Mouse (Mus musculus) MEL (cell line): ENCODE measurements at regions not wholly inside any gene's neighbourhood (a gene's known extent, or its start where the extent isn't known, plus 50 kb on each side); places are given as distances from the start of the nearest gene placed in this dataset.

Experiments
- DNase-seq: peaks from one replicate; pipeline ENCODE4 v3.0.0; 2011; ENCODE audit warnings: low read depth, low spot score
- H3K27ac ChIP-seq: 2 replicates; pipeline ENCODE4 v1.5.1; 2012; ENCODE audit warnings: low read depth, mild to moderate bottlenecking, control low read depth, low read length, moderate library complexity; ENCODE audit not compliant: control insufficient read depth
- H3K27me3 ChIP-seq, 2 experiments: fragments of 150-350 bp in 1 of 2; sonication (generic) in 1 of 2; 2 replicates each; pipeline ENCODE4 v1.6.1; 2012; ENCODE audit warnings: low read length in 2 of 2, mild to moderate bottlenecking in 2 of 2, improper control_type of control experiment in 1 of 2, moderate library complexity in 1 of 2; ENCODE audit not compliant: insufficient read depth in 2 of 2, control insufficient read depth in 1 of 2
- H3K36me3 ChIP-seq, 2 experiments: 2 replicates each; pipeline ENCODE4 v1.6.1; 2012 to 2014; ENCODE audit warnings: low read length in 2 of 2, improper control_type of control experiment in 1 of 2, inconsistent platforms in 1 of 2, mild to moderate bottlenecking in 1 of 2; ENCODE audit not compliant: insufficient read depth in 2 of 2, control insufficient read depth in 1 of 2
- H3K4me1 ChIP-seq, 2 experiments: fragments of 150-350 bp in 1 of 2; sonication (generic) in 1 of 2; 2 replicates each; pipeline ENCODE4 v1.6.1; 2012; ENCODE audit warnings: low read length in 2 of 2, improper control_type of control experiment in 1 of 2, mild to moderate bottlenecking in 1 of 2; ENCODE audit not compliant: insufficient read depth in 2 of 2, control insufficient read depth in 1 of 2
- H3K4me3 ChIP-seq, 2 experiments: fragments of 150-350 bp in 1 of 2; sonication (generic) in 1 of 2; 2 replicates each; pipeline ENCODE4 v1.5.1; 2012; ENCODE audit warnings: low read depth in 2 of 2, low read length in 2 of 2, mild to moderate bottlenecking in 2 of 2, moderate library complexity in 2 of 2, control low read depth in 1 of 2, improper control_type of control experiment in 1 of 2; ENCODE audit not compliant: control insufficient read depth in 1 of 2, insufficient read depth in 1 of 2
- H3K79me2 ChIP-seq: 2 replicates; pipeline ENCODE4 v1.6.1; 2012; ENCODE audit warnings: mild to moderate bottlenecking, low read length, moderate library complexity; ENCODE audit not compliant: control insufficient read depth, poor library complexity, insufficient read depth
- H3K9ac ChIP-seq: 2 replicates; pipeline ENCODE4 v1.6.1; 2012; ENCODE audit warnings: low read depth, mild to moderate bottlenecking, control low read depth, low read length, moderate library complexity; ENCODE audit not compliant: control insufficient read depth, poor library complexity, severe bottlenecking
- H3K9me3 ChIP-seq: fragments of 150-350 bp; sonication (generic); replicated peaks from 2 replicates; pipeline ENCODE4 v1.6.1; 2012; ENCODE audit warnings: mild to moderate bottlenecking, low read length, improper control_type of control experiment, moderate library complexity; ENCODE audit not compliant: insufficient read depth
- ELF1 ChIP-seq: IDR thresholded peaks from 2 replicates; pipeline ENCODE4 v1.6.1; 2014; ENCODE audit warnings: low read depth, mild to moderate bottlenecking, inconsistent platforms, low read length, improper control_type of control experiment, moderate library complexity
- GABPA ChIP-seq: IDR thresholded peaks from 2 replicates; pipeline ENCODE4 v1.6.1; 2012; ENCODE audit warnings: low read depth, mild to moderate bottlenecking, inconsistent platforms, low read length, improper control_type of control experiment, moderate library complexity
- HCFC1 ChIP-seq: IDR thresholded peaks from 2 replicates; pipeline ENCODE4 v1.6.1; 2012; ENCODE audit warnings: low read depth, mild to moderate bottlenecking, inconsistent platforms, low read length, improper control_type of control experiment, moderate library complexity
- JUND ChIP-seq: IDR thresholded peaks from 2 replicates; pipeline ENCODE4 v1.6.1; 2011; ENCODE audit warnings: low read depth, mild to moderate bottlenecking, improper control_type of control experiment, low read length
- MAX ChIP-seq: IDR thresholded peaks from 2 replicates; pipeline ENCODE4 v1.6.1; 2011; ENCODE audit warnings: low read length, improper control_type of control experiment
- MAZ ChIP-seq: IDR thresholded peaks from 2 replicates; pipeline ENCODE4 v1.6.1; 2012; ENCODE audit warnings: low read depth, mild to moderate bottlenecking, inconsistent platforms, low read length, improper control_type of control experiment
- MXI1 ChIP-seq: IDR thresholded peaks from 2 replicates; pipeline ENCODE4 v1.6.1; 2011; ENCODE audit warnings: mild to moderate bottlenecking, low read depth, low read length, improper control_type of control experiment
- NRF1 ChIP-seq: IDR thresholded peaks from 2 replicates; pipeline ENCODE4 v1.6.1; 2014; ENCODE audit warnings: low read depth, mild to moderate bottlenecking, inconsistent platforms, low read length, improper control_type of control experiment, moderate library complexity; ENCODE audit not compliant: poor library complexity, insufficient read depth, severe bottlenecking
- POLR2AphosphoS2 ChIP-seq: IDR thresholded peaks from 2 replicates; pipeline ENCODE4 v1.6.1; 2011; ENCODE audit warnings: low read length, improper control_type of control experiment
- SIN3A ChIP-seq: IDR thresholded peaks from 2 replicates; pipeline ENCODE4 v1.6.1; 2012; ENCODE audit warnings: low read length, improper control_type of control experiment, inconsistent platforms
- SMC3 ChIP-seq: IDR thresholded peaks from 2 replicates; pipeline ENCODE4 v1.6.1; 2011; ENCODE audit warnings: low read depth, low read length, improper control_type of control experiment
- TBP ChIP-seq: IDR thresholded peaks from 2 replicates; pipeline ENCODE4 v1.8.0; 2011; ENCODE audit warnings: low read depth, low read length, improper control_type of control experiment
- TCF12 ChIP-seq: IDR thresholded peaks from 2 replicates; pipeline ENCODE4 v1.6.1; 2014; ENCODE audit warnings: low read depth, mild to moderate bottlenecking, inconsistent platforms, low read length, improper control_type of control experiment, moderate library complexity
- USF2 ChIP-seq, 2 experiments: IDR thresholded peaks; 2 replicates each; pipeline ENCODE4 v1.6.1; 2011 to 2012; ENCODE audit warnings: improper control_type of control experiment in 2 of 2, low read length in 2 of 2, borderline replicate concordance in 1 of 2, inconsistent platforms in 1 of 2, low read depth in 1 of 2, mild to moderate bottlenecking in 1 of 2; ENCODE audit not compliant: insufficient read depth in 1 of 2
- ZC3H11A ChIP-seq: IDR thresholded peaks from 2 replicates; pipeline ENCODE4 v1.6.1; 2012; ENCODE audit warnings: low read depth, mild to moderate bottlenecking, inconsistent platforms, low read length, improper control_type of control experiment
- ZKSCAN1 ChIP-seq: IDR thresholded peaks from 2 replicates; pipeline ENCODE4 v1.6.1; 2012; ENCODE audit warnings: low read depth, mild to moderate bottlenecking, inconsistent platforms, low read length, improper control_type of control experiment, moderate library complexity
- ZMIZ1 ChIP-seq: IDR thresholded peaks from 2 replicates; pipeline ENCODE4 v1.6.1; 2012; ENCODE audit warnings: low read depth, mild to moderate bottlenecking, inconsistent platforms, low read length, improper control_type of control experiment, moderate library complexity

GRCm38 (mm10) chr8:26564254-26564653 is 412.9 kb upstream of the Zfp703 start:
- no peaks in the 10 kb centered on the region for H3K4me1 ChIP-seq
- no peak overlapping the region for H3K27ac ChIP-seq
- H3K9me3 ChIP-seq, result no peaks in the 10 kb centered on the region
- no peaks in the 10 kb centered on the region for H3K79me2 ChIP-seq
- H3K4me3 ChIP-seq, result no peak overlapping the region
- no peaks in the 10 kb centered on the region for H3K27me3 ChIP-seq
- TF ChIP-seq TBP (no peak), USF2 (IDR thresholded peaks at IDR 0.05; ENCODE audit: borderline replicate concordance in 1 of 2, insufficient read depth in 1 of 2, low read depth in 1 of 2, low read length in 2 of 2) (no peak), GABPA (no peak), NRF1 (no peak), POLR2AphosphoS2 (no peak), JUND (no peak), SMC3 (no peak), MAX (no peak), TCF12 (no peak), SIN3A (no peak), ZC3H11A (no peak), ZKSCAN1 (no peak), MXI1 (no peak), ELF1 (no peak)
- H3K36me3 ChIP-seq, result no peaks in the 10 kb centered on the region
- DNase-seq, result no peak
- no peak overlapping the region for H3K9ac ChIP-seq

DNA sequence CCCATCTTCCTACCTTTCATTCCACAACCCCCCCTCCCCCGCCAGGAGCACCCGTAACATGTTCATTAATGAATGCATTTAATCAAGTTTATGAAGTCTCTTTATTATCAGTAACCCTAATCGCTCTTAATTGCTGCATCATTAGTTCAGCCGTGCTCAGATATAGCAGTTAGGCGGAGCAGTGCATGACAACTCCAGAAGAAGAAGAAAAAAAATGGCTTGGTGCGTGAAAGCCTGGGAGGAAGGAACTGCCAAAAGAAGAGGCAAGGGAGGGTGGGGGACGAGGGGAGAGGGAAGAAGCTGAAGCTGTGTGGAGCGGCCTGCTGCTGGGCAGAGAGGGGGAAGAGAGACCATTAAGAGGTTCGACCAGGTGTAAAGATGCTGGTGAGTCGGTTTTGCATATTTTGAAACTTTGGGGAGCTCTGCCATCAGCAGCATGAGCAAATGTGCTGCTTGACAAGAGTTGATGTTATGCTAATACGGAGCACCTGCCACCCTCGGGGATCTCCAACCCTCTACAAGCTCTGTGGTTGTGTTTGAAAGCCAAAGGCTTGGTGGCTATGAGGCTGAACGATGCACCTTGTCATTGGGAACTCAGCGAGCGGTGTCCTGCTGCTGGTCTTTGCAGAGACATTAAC is 408.6 kb upstream of the Zfp703 start:
- Histone ChIP-seq H3K36me3 (no peaks in the 10 kb centered on the region), H3K4me3 (no peak overlapping the region), H3K9ac (no peak overlapping the region), H3K27me3 (no peaks in the 10 kb centered on the region; a peak in 1 of 4 replicates), H3K9me3 (no peaks in the 10 kb centered on the region), H3K4me1 (no peaks in the 10 kb centered on the region), H3K27ac (no peak overlapping the region), H3K79me2 (no peaks in the 10 kb centered on the region)
- no peak for DNase-seq
- no peak for TF ChIP-seq HCFC1
- no peak for TF ChIP-seq MAZ
- no peak for TF ChIP-seq ZKSCAN1
- no peak for TF ChIP-seq ZMIZ1
- no peak for TF ChIP-seq POLR2AphosphoS2
